Mouse (Mus musculus) embryonic facial prominence, embryonic 15.5 days (tissue): ENCODE data around the gene Phf14. TPM values are rescaled to one million over a fixed set of nuclear protein-coding genes. Genes with fewer than 3 reads are reported as not detected.

Source experiments
- ATAC-seq: fragments of 200-750 bp; cut with Nextera tagmentation; 2 replicates; pipeline ENCODE4 v1.8.0; 2017; ENCODE audit warnings: low read depth, moderate TSS enrichment; ENCODE audit not compliant: insufficient number of reproducible peaks, low FRiP score, low TSS enrichment
- H3K27ac ChIP-seq: fragments of 300-500 bp; sonication (generic); replicated peaks from 2 replicates; pipeline ENCODE4 v1.5.1; 2015; ENCODE audit warnings: mild to moderate bottlenecking, inconsistent platforms
- H3K27me3 ChIP-seq: fragments of 300-500 bp; sonication (generic); 2 replicates; pipeline ENCODE4 v1.6.1; 2015; ENCODE audit warnings: inconsistent platforms
- H3K36me3 ChIP-seq: fragments of 300-500 bp; sonication (generic); 2 replicates; pipeline ENCODE4 v1.6.1; 2015; ENCODE audit warnings: mild to moderate bottlenecking, inconsistent platforms
- H3K4me1 ChIP-seq: fragments of 300-500 bp; sonication (generic); 2 replicates; pipeline ENCODE4 v1.6.1; 2015; ENCODE audit warnings: inconsistent platforms
- H3K4me2 ChIP-seq: fragments of 300-500 bp; sonication (generic); replicated peaks from 2 replicates; pipeline ENCODE4 v1.6.1; 2015; ENCODE audit warnings: mild to moderate bottlenecking, inconsistent platforms
- H3K4me3 ChIP-seq: fragments of 300-500 bp; sonication (generic); replicated peaks from 2 replicates; pipeline ENCODE4 v1.5.1; 2015; ENCODE audit warnings: mild to moderate bottlenecking, inconsistent platforms
- H3K9ac ChIP-seq: fragments of 300-500 bp; sonication (generic); 2 replicates; pipeline ENCODE4 v1.6.1; 2015; ENCODE audit warnings: inconsistent platforms
- H3K9me3 ChIP-seq: fragments of 300-500 bp; sonication (generic); replicated peaks from 2 replicates; pipeline ENCODE4 v1.6.1; 2016; ENCODE audit warnings: inconsistent platforms
- WGBS: fragments of 180-500 bp; shearing (Covaris S2); methylation state at CpG from one replicate; pipeline ENCODE4 v1.1.7; 2015; 5-methylcytosine and 5-hydroxymethylcytosine counted together
- polyA plus RNA-seq: library from polyadenylated mRNA; unstranded; fragments of >200 nt; fragmentation: Nextera tagmentation; extraction: Ambion mirVana; gene quantifications from 2 replicates; pipeline ENCODE4 v1.2.1, GENCODE M21; 2015

Gene Phf14
- polyA plus RNA-seq, 1 experiment from 2014 or later = 73.9 TPM

- H3K36me3 ChIP-seq = no peaks in the 10 kb centered on the region
- 76% methylated on average over 4 of the region's 4 CpGs for WGBS
- no peak overlapping the region for H3K4me2 ChIP-seq
- no peaks in the 10 kb centered on the region for H3K4me1 ChIP-seq
- H3K27ac ChIP-seq = no peak overlapping the region
- no peak for ATAC-seq
- H3K4me3 ChIP-seq = no peak overlapping the region
- H3K9me3 ChIP-seq = no peaks in the 10 kb centered on the region
- no peak overlapping the region for H3K9ac ChIP-seq
- no peaks in the 10 kb centered on the region for H3K27me3 ChIP-seq
These were observed 219.7 kb downstream of the Phf14 start for GRCm38 (mm10) chr6:12127287-12127686.

Other genes starting within 250 kb of the Phf14 start
- 717 and 749 TPM in 2 replicates for gene Ndufa4, start 312 bp upstream of the Phf14 start, polyA plus RNA-seq